Mouse (Mus musculus): Measurements from ENCODE around the gene Rxrg.

- TF ChIP-seq POLR2A (IDR thresholded peaks at IDR 0.05; ENCODE audit: borderline replicate concordance, control insufficient read depth, low read depth, low read length) (no peak), CTCF (IDR thresholded peaks at IDR 0.05; ENCODE audit: control insufficient read depth, insufficient read depth, low read length) (no peak)
Measured at GRCm38 (mm10) chr1:167620206-167620795, 22.1 kb downstream of the Rxrg start.

Data from bone marrow, adult 2 months (tissue).